Mouse (Mus musculus) forebrain, embryonic 14.5 days (tissue): ENCODE measurements at regions not wholly inside any gene's neighbourhood (a gene's known extent, or its start where the extent isn't known, plus 50 kb on each side); places are given as distances from the start of the nearest gene placed in this dataset.
"Not testable (repeated sequence)": the region's sequence is repeated elsewhere in the genome, so short reads cannot be mapped to it uniquely, and the experiment has no call there.

Experiments
- ATAC-seq: fragments of 200-750 bp; cut with Nextera tagmentation; 2 replicates; pipeline ENCODE4 v1.8.0; 2017; ENCODE audit warnings: mild to moderate bottlenecking, moderate library complexity
- DNase-seq: peaks from one replicate; pipeline ENCODE4 v3.0.0-alpha.2; 2015; ENCODE audit warnings: low spot score
- H3K27ac ChIP-seq: fragments of 300-500 bp; sonication (generic); 2 replicates; pipeline ENCODE4 v1.5.1; 2014; ENCODE audit warnings: low read depth, mild to moderate bottlenecking, control low read depth, low read length, moderate library complexity
- H3K27me3 ChIP-seq: fragments of 300-500 bp; sonication (generic); replicated peaks from 2 replicates; pipeline ENCODE4 v1.6.1; 2014; ENCODE audit warnings: low read length, control low read depth, mixed read lengths; ENCODE audit not compliant: control insufficient read depth, insufficient read depth
- H3K36me3 ChIP-seq: fragments of 300-500 bp; sonication (generic); 2 replicates; pipeline ENCODE4 v1.6.1; 2014; ENCODE audit warnings: low read length, control low read depth; ENCODE audit not compliant: control insufficient read depth, insufficient read depth
- H3K4me1 ChIP-seq: fragments of 300-500 bp; sonication (generic); 2 replicates; pipeline ENCODE4 v1.6.1; 2014; ENCODE audit warnings: antibody characterized with exemption, low read length, control low read depth; ENCODE audit not compliant: control insufficient read depth, insufficient read depth
- H3K4me2 ChIP-seq: fragments of 300-500 bp; sonication (generic); 2 replicates; pipeline ENCODE4 v1.6.1; 2014; ENCODE audit warnings: mild to moderate bottlenecking, control low read depth, low read length
- H3K4me3 ChIP-seq: fragments of 300-500 bp; sonication (generic); 2 replicates; pipeline ENCODE4 v1.5.1; 2014; ENCODE audit warnings: low read depth, low read length, control low read depth
- H3K9ac ChIP-seq: fragments of 300-500 bp; sonication (generic); 2 replicates; pipeline ENCODE4 v1.6.1; 2014; ENCODE audit warnings: mild to moderate bottlenecking, low read length, control low read depth, moderate library complexity
- H3K9me3 ChIP-seq: fragments of 300-500 bp; sonication (generic); replicated peaks from 2 replicates; pipeline ENCODE4 v1.6.1; 2016; ENCODE audit warnings: low read length, control low read depth, mixed read lengths; ENCODE audit not compliant: control insufficient read depth
- WGBS: fragments of 180-500 bp; shearing (Covaris S2); extraction: QIAGEN DNeasy Blood & Tissue Kit; methylation state at CpG from one replicate; pipeline ENCODE4 v1.1.7; 2014; 5-methylcytosine and 5-hydroxymethylcytosine counted together

- ATAC-seq, result peak; percentile 46; the same call in 1 of the 2 replicates
- no peak overlapping the region for H3K9ac ChIP-seq
- no peaks in the 10 kb centered on the region for H3K27me3 ChIP-seq
- 44% methylated on average over 5 of the region's 5 CpGs for WGBS
- no peaks in the 10 kb centered on the region for H3K36me3 ChIP-seq
- H3K4me3 ChIP-seq, result no peak overlapping the region
- no peaks in the 10 kb centered on the region for H3K4me1 ChIP-seq
- H3K4me2 ChIP-seq, result no peak overlapping the region
- no peaks in the 10 kb centered on the region for H3K9me3 ChIP-seq
- peak; percentile 52 for DNase-seq
- no peak overlapping the region for H3K27ac ChIP-seq
Measured at GRCm38 (mm10) chr11:12540333-12540870, 75.6 kb upstream of the Cobl start.

- H3K9ac ChIP-seq, result no peak overlapping the region
- ATAC-seq, result no peak
- H3K27ac ChIP-seq, result no peak overlapping the region
- H3K4me2 ChIP-seq, result no peak overlapping the region
- WGBS, result 58% methylated on average over 2 of the region's 2 CpGs
- no peaks in the 10 kb centered on the region for H3K36me3 ChIP-seq
- H3K4me3 ChIP-seq, result no peak overlapping the region
- no peak for DNase-seq
- no peaks in the 10 kb centered on the region for H3K9me3 ChIP-seq
- H3K27me3 ChIP-seq, result no peaks in the 10 kb centered on the region
- no peaks in the 10 kb centered on the region for H3K4me1 ChIP-seq
Measured at GRCm38 (mm10) chr11:12535063-12535462, 70.3 kb upstream of the Cobl start.

- no peak overlapping the region for H3K27ac ChIP-seq
- H3K9ac ChIP-seq, result no peak overlapping the region
- 10% methylated on average over 3 of the region's 3 CpGs for WGBS
- no peaks in the 10 kb centered on the region for H3K27me3 ChIP-seq
- DNase-seq (peak; percentile 90), ATAC-seq (peak; percentile 97)
- no peak overlapping the region for H3K4me2 ChIP-seq
- H3K4me1 ChIP-seq, result no peaks in the 10 kb centered on the region
- no peaks in the 10 kb centered on the region for H3K9me3 ChIP-seq
- H3K4me3 ChIP-seq, result no peak overlapping the region
- no peaks in the 10 kb centered on the region for H3K36me3 ChIP-seq
Measured at GRCm38 (mm10) chr11:12532288-12532687, 67.5 kb upstream of the Cobl start.

GRCm38 (mm10) chr11:12522063-12522462 lies 57.3 kb upstream of the Cobl start:
- H3K27ac ChIP-seq, H3K4me3 ChIP-seq, H3K36me3 ChIP-seq, H3K4me2 ChIP-seq, H3K9me3 ChIP-seq, H3K27me3 ChIP-seq, DNase-seq, ATAC-seq, H3K9ac ChIP-seq, H3K4me1 ChIP-seq: not testable (repeated sequence)
- 72% methylated on average over 2 of the region's 2 CpGs for WGBS

- Histone ChIP-seq H3K4me1 (no peaks in the 10 kb centered on the region), H3K4me3 (no peak overlapping the region), H3K36me3 (no peaks in the 10 kb centered on the region), H3K27ac (no peak overlapping the region), H3K27me3 (no peaks in the 10 kb centered on the region), H3K9me3 (no peaks in the 10 kb centered on the region), H3K9ac (no peak overlapping the region), H3K4me2 (no peak overlapping the region)
- DNase-seq (peak; percentile 60), ATAC-seq (peak; percentile 63; the same call in 1 of the 2 replicates)
- 39% methylated on average over 3 of the region's 3 CpGs for WGBS
Measured at GRCm38 (mm10) chr11:12521286-12521685, 56.5 kb upstream of the Cobl start.

GRCm38 (mm10) chr11:12516374-12516773 lies 51.6 kb upstream of the Cobl start:
- Histone ChIP-seq H3K36me3 (no peaks in the 10 kb centered on the region), H3K4me1 (no peaks in the 10 kb centered on the region), H3K27ac (no peak overlapping the region), H3K4me3 (no peak overlapping the region), H3K9me3 (no peaks in the 10 kb centered on the region), H3K4me2 (no peak overlapping the region), H3K27me3 (no peaks in the 10 kb centered on the region), H3K9ac (no peak overlapping the region)
- ATAC-seq (no peak), DNase-seq (no peak)
- WGBS, result 84% methylated on average over 2 of the region's 2 CpGs
